Mouse (Mus musculus) thymus, adult 2 months (tissue): Measurements from ENCODE around the gene Pip4k2b.

ENCODE experiments used
- CTCF ChIP-seq: fragments of 200-500 bp; IDR thresholded peaks from 2 replicates; pipeline ENCODE4 v1.5.1; 2012; ENCODE audit warnings: mild to moderate bottlenecking, control low read depth, low read length, moderate library complexity, borderline replicate concordance; ENCODE audit not compliant: control insufficient read depth, poor library complexity, insufficient read depth; ENCODE audit errors: extremely low read depth
- POLR2A ChIP-seq: fragments of 200-500 bp; IDR thresholded peaks from 2 replicates; pipeline ENCODE4 v1.6.1; 2012; ENCODE audit warnings: mild to moderate bottlenecking, low read length, control low read depth, moderate library complexity; ENCODE audit not compliant: control insufficient read depth, poor library complexity, insufficient read depth; ENCODE audit errors: extremely low read depth

- no peak for TF ChIP-seq CTCF
- no peak for TF ChIP-seq POLR2A
Observed at GRCm38 (mm10) chr11:97697199-97697890, 47.2 kb downstream of the Pip4k2b start.
